Mouse (Mus musculus) frontal cortex, postnatal 36 days (tissue): ENCODE measurements around the gene Fdxacb1.

Experiments used
- DNase-seq, 2 experiments: peaks; one replicate each; pipeline ENCODE4 v3.0.0; 2022; ENCODE audit warnings: low spot score in 2 of 2

The Fdxacb1 gene

GRCm38 (mm10) chr9:50803055-50803671 is 35.1 kb downstream of the Fdxacb1 start:
- no peak for DNase-seq

GRCm38 (mm10) chr9:50808471-50808870 is 40.4 kb downstream of the Fdxacb1 start:
- no peak for DNase-seq

GRCm38 (mm10) chr9:50809146-50809545 is 41.1 kb downstream of the Fdxacb1 start:
- no peak for DNase-seq

- DNase-seq, result no peak
These were observed 43.2 kb downstream of the Fdxacb1 start for GRCm38 (mm10) chr9:50811187-50811586.

- no peak for DNase-seq
These were observed 43.7 kb downstream of the Fdxacb1 start for GRCm38 (mm10) chr9:50811746-50812145.

- DNase-seq, result no peak
These were observed 45.8 kb downstream of the Fdxacb1 start for GRCm38 (mm10) chr9:50813796-50814195.

- DNase-seq, result no peak
These were observed 47.6 kb downstream of the Fdxacb1 start for GRCm38 (mm10) chr9:50815666-50816065.

GRCm38 (mm10) chr9:50816512-50816911 is 48.5 kb downstream of the Fdxacb1 start:
- DNase-seq, result no peak

- DNase-seq, result no peak
These were observed 50.0 kb downstream of the Fdxacb1 start for GRCm38 (mm10) chr9:50818050-50818449.

- peak; percentile 22 to 61 for DNase-seq
These were observed 51.7 kb downstream of the Fdxacb1 start for GRCm38 (mm10) chr9:50819716-50820115.

- no peak for DNase-seq
These were observed 53.6 kb downstream of the Fdxacb1 start for GRCm38 (mm10) chr9:50821651-50822050.

GRCm38 (mm10) chr9:50822216-50822615 is 54.2 kb downstream of the Fdxacb1 start:
- DNase-seq, result no peak
